9 mouse cellular contexts compared by ENCODE assay signal in genomic region chr17:72043001-72043666, GRCm38 (mm10).
DNase-seq lines count a peak whose midpoint lies in the region; ATAC-seq and TF ChIP-seq lines count a peak whose summit lies in the region.
"Had no signal": no experiment of that assay in that cellular context is flagged by ENCODE, and none has a peak within 500 bp of the region (broad histone marks: within the 10 kb centered on the region; RNA-seq: fewer than 3 reads in every experiment).

No protein-coding gene starts in this region.

- no peaks in the 10 kb centered on the region for H3K9me3 ChIP-seq in forebrain, postnatal 0 days (ENCODE audit: low read length)
- no peaks in the 10 kb centered on the region for H3K9me3 ChIP-seq in midbrain, postnatal 0 days (ENCODE audit: low read length)
- H3K9me3 ChIP-seq: neural tube, embryonic 12.5 days had no signal

- no peak for TF ChIP-seq CTCF in lung, adult 2 months (IDR thresholded peaks at IDR 0.05; ENCODE audit: insufficient read depth, low read length)
- TF ChIP-seq CTCF in forebrain, postnatal 0 days (IDR thresholded peaks at IDR 0.05; ENCODE audit: low read depth) = no peak
- TF ChIP-seq CTCF in midbrain, postnatal 0 days (IDR thresholded peaks at IDR 0.05) = no peak

- no peak overlapping the region for H3K4me3 ChIP-seq in lung, adult 2 months (replicated peaks; ENCODE audit: extremely low read depth, low read depth, low read length)
- no peak overlapping the region for H3K4me3 ChIP-seq in forebrain, postnatal 0 days (ENCODE audit: low read depth, low read length)
- no peak overlapping the region for H3K4me3 ChIP-seq in midbrain, postnatal 0 days (ENCODE audit: low read depth, low read length)
- H3K4me3 ChIP-seq: neural tube, embryonic 12.5 days had no signal

- peak overlapping the region; percentile 37 for H3K4me2 ChIP-seq in forebrain, postnatal 0 days (ENCODE audit: low read depth)
- no peak overlapping the region for H3K4me2 ChIP-seq in midbrain, postnatal 0 days (ENCODE audit: low read depth, low read length, poor library complexity, severe bottlenecking)
- H3K4me2 ChIP-seq: neural tube, embryonic 12.5 days had no signal

- WGBS in lung, adult 2 months = 46% methylated on average over 9 of the region's 9 CpGs
- WGBS in forebrain, postnatal 0 days = 12% methylated on average over 9 of the region's 9 CpGs
- WGBS in midbrain, postnatal 0 days = 39% methylated on average over 9 of the region's 9 CpGs

- no peaks in the 10 kb centered on the region for H3K27me3 ChIP-seq in forebrain, postnatal 0 days (ENCODE audit: insufficient read depth, low read length)
- no peaks in the 10 kb centered on the region for H3K27me3 ChIP-seq in midbrain, postnatal 0 days (ENCODE audit: insufficient read depth, low read length)
- H3K27me3 ChIP-seq: neural tube, embryonic 12.5 days had no signal

- no peak overlapping the region for H3K9ac ChIP-seq in forebrain, postnatal 0 days
- H3K9ac ChIP-seq in midbrain, postnatal 0 days (replicated peaks; ENCODE audit: low read length, poor library complexity, severe bottlenecking) = no peak overlapping the region
- H3K9ac ChIP-seq: neural tube, embryonic 12.5 days had no signal

- H3K27ac ChIP-seq in forebrain, postnatal 0 days (ENCODE audit: low read depth, low read length) = peak overlapping the region; percentile 59; the same call in 1 of the 2 replicates
- H3K27ac ChIP-seq in midbrain, postnatal 0 days (ENCODE audit: low read depth, low read length) = no peak overlapping the region
- H3K27ac ChIP-seq: neural tube, embryonic 12.5 days had no signal

- no peak for TF ChIP-seq POLR2A in lung, adult 2 months (IDR thresholded peaks at IDR 0.05; ENCODE audit: borderline replicate concordance, extremely low read depth, low read depth, low read length)

- peak; percentile 18 to 30 for DNase-seq in lung, adult 18-20 months
- no peak for DNase-seq in lung, adult 2 months
- peak; percentile 75 for DNase-seq in forebrain, postnatal 0 days
- DNase-seq in layer of hippocampus, postnatal 36 days = peak; percentile 77 to 78
- peak; percentile 89 for DNase-seq in midbrain, postnatal 0 days (ENCODE audit: low spot score)
- no peak for DNase-seq in urinary bladder, postnatal 25 days (ENCODE audit: low spot score)
- DNase-seq in spleen, postnatal 14 days (ENCODE audit: low spot score in 2 of 2) = no peak

- H3K4me1 ChIP-seq in lung, adult 2 months (ENCODE audit: control insufficient read depth, insufficient read depth, low read length) = no peaks in the 10 kb centered on the region
- peaks cover 12% of the 10 kb centered on the region for H3K4me1 ChIP-seq in forebrain, postnatal 0 days (ENCODE audit: insufficient read depth)
- no peaks in the 10 kb centered on the region for H3K4me1 ChIP-seq in midbrain, postnatal 0 days (ENCODE audit: insufficient read depth, low read length)
- H3K4me1 ChIP-seq: neural tube, embryonic 12.5 days had no signal

- peak; percentile 90 for ATAC-seq in forebrain, postnatal 0 days
- ATAC-seq in hematopoietic stem cell, adult 5-6 weeks (replicated peaks in 1 of 2; ENCODE audit: insufficient read depth in 1 of 2, low FRiP score in 2 of 2, low TSS enrichment in 1 of 2, low read depth in 1 of 2, poor library complexity in 2 of 2, severe bottlenecking in 2 of 2) = peak; percentile 49 to 69
- ATAC-seq in midbrain, postnatal 0 days (ENCODE audit: low FRiP score) = peak; percentile 63

- H3K36me3 ChIP-seq in forebrain, postnatal 0 days (ENCODE audit: insufficient read depth) = no peaks in the 10 kb centered on the region
- no peaks in the 10 kb centered on the region for H3K36me3 ChIP-seq in midbrain, postnatal 0 days (ENCODE audit: insufficient read depth, low read length)
- H3K36me3 ChIP-seq: neural tube, embryonic 12.5 days had no signal

Comparison
In these comparisons a context has a peak if more than half of its experiments do, and no peak if none do; other contexts are left out.
1. DNase-seq: peak in lung, adult 18-20 months (2 of 2), forebrain, postnatal 0 days (single experiment), layer of hippocampus, postnatal 36 days (2 of 2) and midbrain, postnatal 0 days (single experiment); none in lung, adult 2 months (single experiment), urinary bladder, postnatal 25 days (single experiment) and spleen, postnatal 14 days (0 of 2).
2. Peak in every context shown above with its lines, with median percentiles within 50 percentile points of each other: ATAC-seq.